Mouse (Mus musculus) liver, embryonic 14.5 days (tissue): ENCODE measurements around the gene Capn9. TPM values are rescaled to one million over a fixed set of nuclear protein-coding genes. Genes with fewer than 3 reads are reported as not detected.
A peak's percentile ranks its signal among the peaks of the same experiment; 100 is the strongest.

ENCODE experiments used
- ATAC-seq: fragments of 200-750 bp; cut with Nextera tagmentation; 2 replicates; pipeline ENCODE4 v1.8.0; 2017; ENCODE audit warnings: moderate number of reproducible peaks, mild to moderate bottlenecking, moderate library complexity; ENCODE audit not compliant: insufficient read depth
- DNase-seq, 3 experiments: peaks; one replicate each; pipeline ENCODE4 v3.0.0-alpha.2; 2012 to 2013; ENCODE audit warnings: low read depth in 3 of 3, low spot score in 3 of 3
- H3K27ac ChIP-seq: fragments of 300-500 bp; sonication (generic); 2 replicates; pipeline ENCODE4 v1.5.1; 2014; ENCODE audit warnings: moderate library complexity, mild to moderate bottlenecking, control low read depth, inconsistent platforms
- H3K27me3 ChIP-seq: fragments of 300-500 bp; sonication (generic); 2 replicates; pipeline ENCODE4 v1.6.1; 2014; ENCODE audit warnings: mild to moderate bottlenecking, low read length, moderate library complexity; ENCODE audit not compliant: control insufficient read depth, insufficient read depth
- H3K36me3 ChIP-seq: fragments of 300-500 bp; sonication (generic); replicated peaks from 2 replicates; pipeline ENCODE4 v1.6.1; 2014; ENCODE audit warnings: low read depth; ENCODE audit not compliant: control insufficient read depth, insufficient read depth
- H3K4me1 ChIP-seq, 2 experiments: fragments of 200-500 bp in 1 of 2; fragments of 300-500 bp in 1 of 2; sonication (generic) in 1 of 2; replicated peaks; 2 replicates each; pipeline ENCODE4 v1.6.1; 2012 to 2014; ENCODE audit warnings: antibody characterized with exemption in 1 of 2, inconsistent platforms in 1 of 2, low read length in 1 of 2; ENCODE audit not compliant: control insufficient read depth in 2 of 2, insufficient read depth in 2 of 2
- H3K4me2 ChIP-seq: fragments of 300-500 bp; sonication (generic); 2 replicates; pipeline ENCODE4 v1.6.1; 2014; ENCODE audit warnings: low read depth, mild to moderate bottlenecking, control low read depth, moderate library complexity
- H3K4me3 ChIP-seq, 2 experiments: fragments of 200-500 bp in 1 of 2; fragments of 300-500 bp in 1 of 2; sonication (generic) in 1 of 2; 2 replicates each; pipeline ENCODE4 v1.5.1; 2012 to 2014; ENCODE audit warnings: low read depth in 2 of 2, low read length in 2 of 2, mild to moderate bottlenecking in 2 of 2, control low read depth in 1 of 2, inconsistent platforms in 1 of 2, moderate library complexity in 1 of 2; ENCODE audit not compliant: insufficient read depth in 1 of 2
- H3K9ac ChIP-seq: fragments of 300-500 bp; sonication (generic); replicated peaks from 2 replicates; pipeline ENCODE4 v1.6.1; 2014; ENCODE audit warnings: mild to moderate bottlenecking, control low read depth, moderate library complexity
- H3K9me3 ChIP-seq: fragments of 300-500 bp; sonication (generic); 2 replicates; pipeline ENCODE4 v1.6.1; 2016; ENCODE audit warnings: low read length, mixed read lengths; ENCODE audit not compliant: control insufficient read depth
- CTCF ChIP-seq: IDR thresholded peaks from 2 replicates; pipeline ENCODE4 v1.5.1; 2016; ENCODE audit warnings: antibody characterized with exemption, low read depth, control low read depth
- EP300 ChIP-seq: IDR thresholded peaks from 2 replicates; pipeline ENCODE4 v1.6.1; 2016; ENCODE audit warnings: antibody characterized with exemption, low read depth
- WGBS: fragments of 180-500 bp; shearing (Covaris S2); extraction: QIAGEN DNeasy Blood & Tissue Kit; methylation state at CpG from one replicate; pipeline ENCODE4 v1.1.7; 2014; ENCODE audit not compliant: insufficient replicate concordance; 5-methylcytosine and 5-hydroxymethylcytosine counted together
- polyA plus RNA-seq, 2 experiments: library from polyadenylated mRNA; depleted of rRNA in 1 of 2; stranded (reverse) in 1 of 2; unstranded in 1 of 2; fragments of >200 nt; fragmentation: Nextera tagmentation in 1 of 2; extraction: Ambion mirVana in 1 of 2; gene quantifications; 2 replicates each; pipeline versions ENCODE4 v1.2.1 to v1.2.3; 2012 to 2014

The Capn9 gene
- polyA plus RNA-seq, 2 experiments: not detected

- Histone ChIP-seq H3K4me2 (no peak overlapping the region), H3K9me3 (no peaks in the 10 kb centered on the region), H3K36me3 (no peaks in the 10 kb centered on the region), H3K9ac (no peak overlapping the region), H3K4me3 (no peak overlapping the region), H3K27me3 (no peaks in the 10 kb centered on the region; the same call in 1 of the 2 replicates), H3K4me1 (no peaks in the 10 kb centered on the region), H3K27ac (no peak overlapping the region)
- TF ChIP-seq EP300 (no peak), CTCF (peak; percentile 69)
- ATAC-seq: no peak
- WGBS: 50% methylated on average over 13 of the region's 13 CpGs
- DNase-seq: no peak
Observed at GRCm38 (mm10) chr8:124608239-124608971, 32.5 kb downstream of the Capn9 start.

- no peak overlapping the region for H3K9ac ChIP-seq
- H3K4me3 ChIP-seq: no peak overlapping the region
- ATAC-seq: no peak
- no peaks in the 10 kb centered on the region for H3K9me3 ChIP-seq
- H3K27ac ChIP-seq: no peak overlapping the region
- no peak for DNase-seq
- TF ChIP-seq EP300 (no peak), CTCF (no peak)
- no peak overlapping the region for H3K4me2 ChIP-seq
- no peaks in the 10 kb centered on the region; the same call in 1 of the 2 replicates for H3K27me3 ChIP-seq
- 65% methylated on average over 9 of the region's 9 CpGs for WGBS
- H3K4me1 ChIP-seq: no peaks in the 10 kb centered on the region
- no peaks in the 10 kb centered on the region for H3K36me3 ChIP-seq
Observed at GRCm38 (mm10) chr8:124608972-124609353, 33.1 kb downstream of the Capn9 start.

GRCm38 (mm10) chr8:124614325-124614724 lies 38.4 kb downstream of the Capn9 start:
- no peak overlapping the region for H3K4me2 ChIP-seq
- WGBS: 57% methylated on average over 6 of the region's 6 CpGs
- DNase-seq (no peak), ATAC-seq (no peak)
- TF ChIP-seq EP300: no peak
- no peak for TF ChIP-seq CTCF
- H3K27me3 ChIP-seq: no peaks in the 10 kb centered on the region; the same call in 1 of the 2 replicates
- H3K9ac ChIP-seq: no peak overlapping the region
- no peak overlapping the region for H3K27ac ChIP-seq
- H3K4me1 ChIP-seq: no peaks in the 10 kb centered on the region; a peak in 1 of 4 replicates
- no peaks in the 10 kb centered on the region for H3K9me3 ChIP-seq
- H3K36me3 ChIP-seq: no peaks in the 10 kb centered on the region
- no peak overlapping the region for H3K4me3 ChIP-seq

GRCm38 (mm10) chr8:124617266-124617869 lies 41.5 kb downstream of the Capn9 start:
- H3K4me3 ChIP-seq: peak overlapping the region; percentile 17 to 20; a peak in 2 of 4 replicates
- DNase-seq: peak; percentile 5 to 22 (median 14)
- H3K27me3 ChIP-seq: no peaks in the 10 kb centered on the region
- TF ChIP-seq CTCF: peak; percentile 85
- TF ChIP-seq EP300: no peak
- ATAC-seq: peak; percentile 51
- peak overlapping the region; percentile 52 for H3K4me2 ChIP-seq
- no peaks in the 10 kb centered on the region for H3K9me3 ChIP-seq
- 15% methylated on average over 17 of the region's 17 CpGs for WGBS
- H3K36me3 ChIP-seq: no peaks in the 10 kb centered on the region
- H3K4me1 ChIP-seq: no peaks in the 10 kb centered on the region; a peak in 1 of 4 replicates
- H3K9ac ChIP-seq: no peak overlapping the region; the same call in 1 of the 2 replicates
- H3K27ac ChIP-seq: no peak overlapping the region

GRCm38 (mm10) chr8:124618252-124618651 lies 42.3 kb downstream of the Capn9 start:
- H3K4me1 ChIP-seq: no peaks in the 10 kb centered on the region; a peak in 1 of 4 replicates
- DNase-seq (no peak), ATAC-seq (no peak)
- H3K9me3 ChIP-seq: no peaks in the 10 kb centered on the region
- TF ChIP-seq CTCF (no peak), EP300 (no peak)
- H3K4me3 ChIP-seq: no peak overlapping the region
- no peak overlapping the region for H3K9ac ChIP-seq
- no peak overlapping the region for H3K4me2 ChIP-seq
- no peaks in the 10 kb centered on the region for H3K36me3 ChIP-seq
- 46% methylated on average over 9 of the region's 9 CpGs for WGBS
- no peak overlapping the region for H3K27ac ChIP-seq
- no peaks in the 10 kb centered on the region for H3K27me3 ChIP-seq
